Mouse (Mus musculus): Measurements from ENCODE around the gene Ncor2. TPM values are rescaled to one million over a fixed set of nuclear protein-coding genes. Genes with fewer than 3 reads are reported as not detected.
"Not testable (repeated sequence)": the region's sequence is repeated elsewhere in the genome, so short reads cannot be mapped to it uniquely, and the experiment has no call there.

Ncor2 gene
- 30.2 and 31.6 TPM in 2 replicates for polyA plus RNA-seq (2015; fragmentation: Nextera tagmentation; extraction: Ambion mirVana)

GRCm38 (mm10) chr5:125179007-125179734 is at the start of gene Ncor2:
TSS of gene Ncor2 (minus strand) at chr5:125179219.
- Histone ChIP-seq H3K4me1 (peaks cover 48% of the 10 kb centered on the region), H3K36me3 (no peaks in the 10 kb centered on the region), H3K27ac (replicated peaks) (peak within 1 kb of the TSS; percentile 96), H3K4me2 (replicated peaks) (peak within 1 kb of the TSS; percentile 94), H3K4me3 (peak within 1 kb of the TSS; percentile 55), H3K9ac (replicated peaks) (peak within 1 kb of the TSS; percentile 83), H3K27me3 (no peaks in the 10 kb centered on the region), H3K9me3 (no peaks in the 10 kb centered on the region)
- WGBS, result 0% methylated on average over 77 of the region's 87 CpGs
- ATAC-seq (replicated peaks), result peak; percentile 73

- H3K4me3 ChIP-seq, result no peak overlapping the region
- H3K27ac ChIP-seq (replicated peaks), result no peak overlapping the region
- H3K9me3 ChIP-seq, result no peaks in the 10 kb centered on the region
- H3K4me2 ChIP-seq (replicated peaks), result no peak overlapping the region
- no peak for ATAC-seq (replicated peaks)
- H3K36me3 ChIP-seq, result no peaks in the 10 kb centered on the region
- 97% methylated on average over 4 of the region's 4 CpGs for WGBS
- no peak overlapping the region for H3K9ac ChIP-seq (replicated peaks)
- H3K27me3 ChIP-seq, result no peaks in the 10 kb centered on the region
- peaks cover 28% of the 10 kb centered on the region for H3K4me1 ChIP-seq
Measured at GRCm38 (mm10) chr5:125227699-125228098, 48.7 kb upstream of the Ncor2 start.

DNA sequence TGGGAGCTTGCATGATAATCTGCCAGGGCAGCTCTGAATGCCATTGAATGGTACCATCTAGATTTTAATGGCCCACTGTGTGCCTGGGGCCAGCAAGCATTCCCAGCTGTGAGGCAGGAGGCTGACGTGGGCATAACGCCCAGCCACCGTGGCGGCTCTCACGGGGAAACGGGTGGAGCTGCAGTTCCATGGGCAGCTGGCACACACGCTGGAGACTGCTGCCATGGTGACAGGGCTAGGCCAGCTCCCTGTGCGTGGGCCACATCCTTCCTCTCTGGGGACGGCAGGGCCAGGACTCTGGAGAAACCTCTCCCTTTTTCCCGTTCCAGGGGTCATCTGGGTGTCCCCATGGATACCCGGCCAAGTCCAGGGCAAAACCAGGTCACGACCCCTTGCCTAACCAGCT is 47.2 kb upstream of the Ncor2 start:
- Histone ChIP-seq H3K9me3 (no peaks in the 10 kb centered on the region), H3K4me1 (peaks cover 42% of the 10 kb centered on the region), H3K27me3 (no peaks in the 10 kb centered on the region), H3K27ac (replicated peaks) (peak overlapping the region; percentile 75), H3K4me2 (replicated peaks) (no peak overlapping the region), H3K9ac (replicated peaks) (0 out of 2 replicates have a peak overlapping the region, but pooled peaks have one; percentile 9), H3K36me3 (no peaks in the 10 kb centered on the region), H3K4me3 (no peak overlapping the region)
- peak; percentile 81 for ATAC-seq (replicated peaks)
- 35% methylated on average over 12 of the region's 12 CpGs for WGBS

DNA sequence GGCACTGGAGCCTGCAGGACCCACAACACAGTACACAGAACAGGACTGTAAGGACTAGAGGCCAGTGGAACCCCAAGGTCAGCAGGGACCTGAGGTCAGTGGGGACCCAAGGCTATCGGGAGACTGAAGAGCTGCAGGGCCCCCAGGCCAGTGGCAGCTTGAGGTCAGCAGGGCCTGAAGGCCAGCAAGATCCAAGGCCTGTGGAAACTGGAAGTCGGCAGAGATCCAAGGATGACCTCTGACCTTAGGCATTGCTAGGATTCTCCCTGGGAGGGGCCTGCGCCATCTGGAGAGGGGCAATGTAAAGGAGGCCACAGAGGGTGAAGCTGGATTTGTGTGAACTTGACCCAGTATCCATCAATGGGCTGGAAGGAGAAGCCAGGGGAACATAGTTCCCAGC is 45.9 kb upstream of the Ncor2 start:
- H3K4me1 ChIP-seq, result peaks cover 44% of the 10 kb centered on the region

DNA sequence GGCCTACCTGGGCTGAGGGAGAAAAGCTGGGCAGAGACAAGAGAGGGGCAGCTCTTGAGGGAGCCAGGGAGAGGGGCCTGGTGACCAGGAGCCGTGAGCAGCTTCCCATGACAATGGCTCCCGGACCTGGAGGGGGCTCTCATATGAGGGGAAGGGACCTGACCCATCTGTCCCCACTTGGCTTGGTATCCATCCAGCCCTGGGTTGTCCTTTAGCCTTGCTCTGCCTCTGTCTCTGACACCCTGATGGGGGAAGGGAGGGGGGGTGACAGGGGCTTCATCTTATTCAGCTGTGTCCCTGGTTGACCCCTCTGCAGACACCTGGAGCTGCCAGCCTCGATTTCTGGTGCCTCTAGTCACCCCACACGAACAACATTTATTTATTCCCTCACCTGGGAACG is 44.9 kb upstream of the Ncor2 start:
- no peak overlapping the region for H3K4me2 ChIP-seq (replicated peaks)
- no peak for ATAC-seq (replicated peaks)
- H3K4me3 ChIP-seq, result no peak overlapping the region
- no peaks in the 10 kb centered on the region for H3K9me3 ChIP-seq
- peaks cover 44% of the 10 kb centered on the region for H3K4me1 ChIP-seq
- no peaks in the 10 kb centered on the region for H3K27me3 ChIP-seq
- H3K27ac ChIP-seq (replicated peaks), result no peak overlapping the region
- WGBS, result 72% methylated on average over 5 of the region's 5 CpGs
- H3K9ac ChIP-seq (replicated peaks), result no peak overlapping the region
- no peaks in the 10 kb centered on the region for H3K36me3 ChIP-seq

More for the DNA sequence above, 45.9 kb upstream of the Ncor2 start:
- no peaks in the 10 kb centered on the region for H3K27me3 ChIP-seq
- ATAC-seq (replicated peaks), result no peak
- H3K27ac ChIP-seq (replicated peaks), result no peak overlapping the region; the same call in 1 of the 2 replicates
- H3K4me2 ChIP-seq (replicated peaks), result no peak overlapping the region
- no peak overlapping the region for H3K9ac ChIP-seq (replicated peaks)
- no peak overlapping the region for H3K4me3 ChIP-seq
- 65% methylated on average over 3 of the region's 3 CpGs for WGBS
- H3K36me3 ChIP-seq, result no peaks in the 10 kb centered on the region
- H3K9me3 ChIP-seq, result no peaks in the 10 kb centered on the region

DNA sequence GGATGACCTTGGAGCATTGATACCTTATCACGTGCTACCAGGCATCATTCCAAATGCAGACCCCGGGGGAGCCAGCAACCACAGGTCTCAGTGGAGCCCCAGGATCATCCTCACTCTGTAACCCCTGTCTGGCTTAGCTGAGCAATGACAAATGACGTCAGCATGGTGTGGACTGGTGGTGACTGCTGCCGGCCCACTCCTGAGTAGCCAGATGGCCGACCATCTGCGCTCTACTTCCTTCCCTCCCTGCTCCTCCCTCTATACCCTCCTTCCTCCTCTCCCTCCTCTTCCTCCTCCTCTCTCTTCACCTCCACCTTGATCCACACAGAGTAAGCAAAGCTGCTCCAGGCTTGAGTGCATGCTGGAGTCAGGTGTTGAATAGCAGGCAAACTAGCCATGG is 43.7 kb upstream of the Ncor2 start:
- H3K36me3 ChIP-seq, result no peaks in the 10 kb centered on the region
- 57% methylated on average over 6 of the region's 6 CpGs for WGBS
- no peaks in the 10 kb centered on the region for H3K27me3 ChIP-seq
- H3K4me1 ChIP-seq, result peaks cover 51% of the 10 kb centered on the region
- ATAC-seq (replicated peaks), result no peak
- H3K9me3 ChIP-seq, result no peaks in the 10 kb centered on the region
- no peak overlapping the region for H3K9ac ChIP-seq (replicated peaks)
- peak overlapping the region; percentile 51; the same call in 1 of the 2 replicates for H3K27ac ChIP-seq (replicated peaks)
- no peak overlapping the region for H3K4me3 ChIP-seq
- H3K4me2 ChIP-seq (replicated peaks), result no peak overlapping the region

DNA sequence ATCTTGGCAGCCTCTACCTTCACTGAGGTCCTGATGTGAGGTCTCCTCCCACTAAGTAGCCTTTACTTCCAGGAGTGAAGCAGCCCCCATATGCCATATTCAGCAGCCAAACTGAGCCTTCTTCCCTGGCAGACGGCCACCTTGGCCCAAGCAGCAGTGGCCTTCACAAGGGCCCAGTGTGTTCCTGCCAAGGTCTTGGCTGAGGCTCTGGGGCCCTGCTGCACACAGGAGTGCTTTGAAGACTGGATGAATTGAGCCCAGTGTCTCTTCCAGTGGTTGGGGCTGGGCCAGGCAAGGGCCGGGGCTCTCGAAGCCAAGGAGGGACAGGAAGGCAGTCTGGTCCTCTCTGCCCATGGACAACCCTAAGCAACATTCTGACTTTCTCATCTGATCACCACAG is 42.8 kb upstream of the Ncor2 start:
- ATAC-seq (replicated peaks), result peak; percentile 54
- 44% methylated on average over 3 of the region's 3 CpGs for WGBS
- H3K4me1 ChIP-seq, result peaks cover 59% of the 10 kb centered on the region

DNA sequence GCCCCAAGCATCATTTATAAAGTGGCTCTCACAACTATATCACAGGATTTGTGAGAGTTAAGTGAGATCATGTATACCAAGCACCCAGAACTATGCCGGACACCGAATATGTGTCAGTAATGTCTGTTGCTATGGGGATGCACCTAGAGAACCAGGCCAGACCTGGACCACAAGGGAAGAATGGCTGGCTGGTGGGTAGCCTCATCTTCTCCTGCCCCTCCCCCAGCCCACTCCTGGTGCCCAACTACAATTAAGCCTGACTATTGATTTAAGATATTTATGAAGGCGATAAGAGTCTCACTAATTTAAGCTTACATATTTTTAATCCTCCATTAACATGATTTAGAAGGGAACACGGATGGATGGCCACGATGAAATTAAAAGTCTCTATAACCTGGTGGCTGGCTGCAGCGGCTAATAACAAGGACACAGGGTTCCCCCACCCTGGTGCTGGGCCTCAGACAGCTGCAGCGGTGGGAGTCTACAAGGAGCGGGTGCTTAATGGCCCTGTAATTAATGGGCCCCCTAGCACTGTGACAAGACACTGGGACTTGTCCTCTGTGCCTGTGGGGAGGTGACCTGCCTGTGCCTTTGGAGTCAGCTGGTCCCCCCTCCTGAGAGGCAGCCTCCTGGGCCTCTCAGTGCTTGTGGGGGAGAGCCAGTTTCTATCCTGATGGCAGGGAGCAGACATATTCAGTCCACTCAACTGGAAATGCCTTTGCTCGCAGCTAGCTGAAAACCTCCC is 38.6 kb upstream of the Ncor2 start:
- no peak for ATAC-seq (replicated peaks)
- Histone ChIP-seq H3K4me3 (no peak overlapping the region), H3K36me3 (no peaks in the 10 kb centered on the region), H3K27ac (replicated peaks) (peak overlapping the region; percentile 48), H3K4me2 (replicated peaks) (no peak overlapping the region), H3K4me1 (peaks cover 48% of the 10 kb centered on the region), H3K9me3 (no peaks in the 10 kb centered on the region), H3K9ac (replicated peaks) (no peak overlapping the region), H3K27me3 (no peaks in the 10 kb centered on the region)
- 45% methylated on average over 9 of the region's 9 CpGs for WGBS

More for the DNA sequence above, 42.8 kb upstream of the Ncor2 start:
- H3K9me3 ChIP-seq, result no peaks in the 10 kb centered on the region
- H3K4me2 ChIP-seq (replicated peaks), result no peak overlapping the region
- no peaks in the 10 kb centered on the region for H3K27me3 ChIP-seq
- no peak overlapping the region for H3K9ac ChIP-seq (replicated peaks)
- peak overlapping the region; percentile 51 for H3K27ac ChIP-seq (replicated peaks)
- no peaks in the 10 kb centered on the region for H3K36me3 ChIP-seq
- no peak overlapping the region for H3K4me3 ChIP-seq

- peak overlapping the region; percentile 43 for H3K4me2 ChIP-seq (replicated peaks)
- ATAC-seq (replicated peaks), result peak; percentile 95
- H3K4me1 ChIP-seq, result peaks cover 33% of the 10 kb centered on the region
- H3K9ac ChIP-seq (replicated peaks), result peak overlapping the region; percentile 45
- H3K4me3 ChIP-seq, result peak overlapping the region; percentile 21
- no peaks in the 10 kb centered on the region for H3K9me3 ChIP-seq
- peak overlapping the region; percentile 94 for H3K27ac ChIP-seq (replicated peaks)
- WGBS, result 5% methylated on average over 24 of the region's 24 CpGs
- H3K27me3 ChIP-seq, result no peaks in the 10 kb centered on the region
- H3K36me3 ChIP-seq, result no peaks in the 10 kb centered on the region
Measured at GRCm38 (mm10) chr5:125215930-125216459, 37.0 kb upstream of the Ncor2 start.

- Histone ChIP-seq H3K27ac (replicated peaks) (peak overlapping the region; percentile 94), H3K27me3 (no peaks in the 10 kb centered on the region), H3K9ac (replicated peaks) (peak overlapping the region; percentile 45), H3K36me3 (no peaks in the 10 kb centered on the region), H3K9me3 (no peaks in the 10 kb centered on the region), H3K4me2 (replicated peaks) (peak overlapping the region; percentile 43), H3K4me3 (peak overlapping the region; percentile 21), H3K4me1 (peaks cover 33% of the 10 kb centered on the region)
- no peak; the same call in none of the 2 replicates for ATAC-seq (replicated peaks)
- WGBS, result 13% methylated on average over 11 of the region's 11 CpGs
Measured at GRCm38 (mm10) chr5:125215346-125215929, 36.4 kb upstream of the Ncor2 start.

- Histone ChIP-seq H3K36me3 (no peaks in the 10 kb centered on the region), H3K4me2 (replicated peaks) (no peak overlapping the region), H3K9ac (replicated peaks) (no peak overlapping the region), H3K9me3 (no peaks in the 10 kb centered on the region), H3K4me3 (no peak overlapping the region), H3K27ac (replicated peaks) (no peak overlapping the region), H3K27me3 (no peaks in the 10 kb centered on the region), H3K4me1 (peaks cover 33% of the 10 kb centered on the region)
- 93% methylated on average over 6 of the region's 6 CpGs for WGBS
- no peak for ATAC-seq (replicated peaks)
Measured at GRCm38 (mm10) chr5:125214064-125214463, 35.0 kb upstream of the Ncor2 start.

GRCm38 (mm10) chr5:125204910-125205309 is 25.9 kb upstream of the Ncor2 start:
- not testable (repeated sequence) for ATAC-seq (replicated peaks); H3K9ac ChIP-seq (replicated peaks); H3K27ac ChIP-seq (replicated peaks); H3K27me3 ChIP-seq; H3K4me3 ChIP-seq; H3K9me3 ChIP-seq; H3K4me2 ChIP-seq (replicated peaks); H3K36me3 ChIP-seq
- 92% methylated on average over 3 of the region's 3 CpGs for WGBS
- H3K4me1 ChIP-seq, result peaks cover 28% of the 10 kb centered on the region

Data from forebrain, embryonic 15.5 days (tissue).